Mouse (Mus musculus) spleen, adult 2 months (tissue): Measurements from ENCODE around the gene Uhrf2.

ENCODE experiments used
- CTCF ChIP-seq: fragments of 200-500 bp; IDR thresholded peaks from 2 replicates; pipeline ENCODE4 v1.5.1; 2011; ENCODE audit warnings: mild to moderate bottlenecking, inconsistent platforms; ENCODE audit not compliant: insufficient read depth, insufficient read length, insufficient replicate concordance; ENCODE audit errors: extremely low read depth
- POLR2A ChIP-seq: fragments of 200-500 bp; IDR thresholded peaks from 2 replicates; pipeline ENCODE4 v1.6.1; 2011; ENCODE audit warnings: low read depth, low read length, inconsistent platforms

- TF ChIP-seq CTCF (no peak), POLR2A (peak; percentile 29)
Measured at GRCm38 (mm10) chr19:30029894-30030635, at the start of gene Uhrf2.
